Comparison of ENCODE assay signal across 17 mouse cellular contexts in genomic region chr6:67421761-67422160, GRCm38 (mm10). TPM values are rescaled to one million over a fixed set of nuclear protein-coding genes. Genes with fewer than 3 reads are reported as not detected.
DNase-seq lines count a peak whose midpoint lies in the region.
"Had no signal": no experiment of that assay in that cellular context is flagged by ENCODE, and none has a peak within 500 bp of the region (broad histone marks: within the 10 kb centered on the region; RNA-seq: fewer than 3 reads in every experiment).

No protein-coding gene starts in this region.

- peak; percentile 37 for DNase-seq in naive thymus-derived CD4-positive, alpha-beta T cell, adult 2 months (ENCODE audit: low read depth)
- DNase-seq in thymus, adult 18-20 months = peak; percentile 6 to 53
- DNase-seq in thymus, postnatal 10 days (ENCODE audit: low spot score in 2 of 2) = peak; percentile 32 to 33
- DNase-seq in thymus, postnatal 36 days = peak; percentile 42 to 65
- DNase-seq in urinary bladder, postnatal 10 days (ENCODE audit: low spot score) = no peak
- no peak for DNase-seq in heart, postnatal 36 days
- no peak for DNase-seq in cerebellum, postnatal 10 days
- DNase-seq: adrenal gland, adult 8-10 months; adrenal gland, postnatal 25 days; cerebellum, adult 11-12 months; cerebellum, adult 8-10 months; cerebellum, postnatal 14 days; forebrain, postnatal 0 days; gastrocnemius, adult 2 months; gastrocnemius, postnatal 14 days; heart, adult 11 months had no signal

- intact Hi-C loops in heart, postnatal 36 days (cut with DNase I) = no loop called here

RNA-seq across cellular contexts. Expression of gene Il12rb2, which starts 45.8 kb away (rescaled TPM):
- total RNA-seq in heart, postnatal 36 days (2021) = under 1 TPM; 0.14 TPM
- total RNA-seq: adrenal gland, postnatal 25 days; gastrocnemius, adult 2 months; heart, adult 8-10 months had no signal

Comparison
In these comparisons a context has a peak if more than half of its experiments do, and no peak if none do; other contexts are left out.
1. DNase-seq: peak in naive thymus-derived CD4-positive, alpha-beta T cell, adult 2 months (single experiment), thymus, adult 18-20 months (2 of 2), thymus, postnatal 10 days (2 of 2) and thymus, postnatal 36 days (2 of 2); none in urinary bladder, postnatal 10 days (single experiment), heart, postnatal 36 days (0 of 2) and cerebellum, postnatal 10 days (0 of 2).